Comparison of ENCODE assay signal across 6 mouse cellular contexts in genomic region chr7:139434931-139435330, GRCm38 (mm10). TPM values are rescaled to one million over a fixed set of nuclear protein-coding genes. Genes with fewer than 3 reads are reported as not detected.
DNase-seq lines count a peak whose midpoint lies in the region; ATAC-seq and TF ChIP-seq lines count a peak whose summit lies in the region.
"Not testable (repeated sequence)": the region's sequence is repeated elsewhere in the genome, so short reads cannot be mapped to it uniquely, and the experiment has no call there.

No protein-coding gene starts in this region.

- peaks cover 31% of the 10 kb centered on the region for H3K4me1 ChIP-seq in brown adipose tissue, adult 24 weeks (ENCODE audit: control insufficient read depth, insufficient read depth, insufficient read length, low read length)
- peaks cover 35% of the 10 kb centered on the region for H3K4me1 ChIP-seq in heart, adult 2 months (ENCODE audit: control insufficient read depth, insufficient read depth, low read length)
- peaks cover 45% of the 10 kb centered on the region for H3K4me1 ChIP-seq in heart, embryonic 16.5 days (ENCODE audit: control insufficient read depth, insufficient read depth, low read length)
- H3K4me1 ChIP-seq in kidney, postnatal 0 days (replicated peaks; ENCODE audit: insufficient read depth, low read length): peaks cover 18% of the 10 kb centered on the region
- H3K4me1 ChIP-seq in lung, postnatal 0 days (ENCODE audit: insufficient read depth, low read depth, low read length): peaks cover 32% of the 10 kb centered on the region; the same call in 1 of the 2 replicates

- H3K27me3 ChIP-seq in heart, adult 2 months (ENCODE audit: control insufficient read depth, insufficient read depth, low read length); heart, embryonic 16.5 days (ENCODE audit: control insufficient read depth, insufficient read depth, low read length); kidney, postnatal 0 days (ENCODE audit: insufficient read depth, low read length); lung, postnatal 0 days (replicated peaks; ENCODE audit: insufficient read depth, low read length): not testable (repeated sequence)

- H3K9ac ChIP-seq in heart, adult 2 months (ENCODE audit: low read depth, low read length): peak overlapping the region; percentile 1; the same call in 1 of the 2 replicates
- not testable (repeated sequence) for H3K9ac ChIP-seq in heart, embryonic 16.5 days (ENCODE audit: low read length); kidney, postnatal 0 days (ENCODE audit: low read depth, low read length); lung, postnatal 0 days (replicated peaks; ENCODE audit: low read depth)

- WGBS in heart, adult 2 months: 68% methylated on average over 2 of the region's 2 CpGs
- 81% methylated on average over 2 of the region's 2 CpGs for WGBS in heart, embryonic 16.5 days
- 42% methylated on average over 2 of the region's 2 CpGs for WGBS in kidney, postnatal 0 days
- 74% methylated on average over 2 of the region's 2 CpGs for WGBS in lung, postnatal 0 days

- H3K9me3 ChIP-seq in heart, embryonic 16.5 days (replicated peaks; ENCODE audit: control insufficient read depth, low read length); kidney, postnatal 0 days (replicated peaks; ENCODE audit: low read length); lung, postnatal 0 days (ENCODE audit: low read length): not testable (repeated sequence)

- H3K27ac ChIP-seq in brown adipose tissue, adult 24 weeks (replicated peaks; ENCODE audit: low read depth, low read length): peak overlapping the region; percentile 91
- peak overlapping the region; percentile 90 for H3K27ac ChIP-seq in heart, adult 2 months
- peak overlapping the region; percentile 87 for H3K27ac ChIP-seq in heart, embryonic 16.5 days (ENCODE audit: low read length)
- 0 out of 2 replicates have a peak overlapping the region, but pooled peaks have one; percentile 21 for H3K27ac ChIP-seq in kidney, postnatal 0 days
- peak overlapping the region; percentile 71 for H3K27ac ChIP-seq in lung, postnatal 0 days (ENCODE audit: low read length)

- H3K4me2 ChIP-seq in heart, embryonic 16.5 days (ENCODE audit: low read depth, low read length); kidney, postnatal 0 days (ENCODE audit: low read length); lung, postnatal 0 days (replicated peaks; ENCODE audit: low read depth, low read length): not testable (repeated sequence)

- intact Hi-C loops in heart, adult 2 months (cut with DNase I): loop anchor here (1.0 to 5.0 kb wide), 3 partner anchors 37 to 126 kb away; no protein-coding TSS in a partner anchor

- H3K36me3 ChIP-seq in heart, adult 2 months (ENCODE audit: control insufficient read depth, insufficient read depth, low read length): peaks cover 11% of the 10 kb centered on the region
- H3K36me3 ChIP-seq in heart, embryonic 16.5 days (ENCODE audit: control insufficient read depth, insufficient read depth); kidney, postnatal 0 days (ENCODE audit: insufficient read depth, low read length); lung, postnatal 0 days (ENCODE audit: insufficient read depth, low read length): not testable (repeated sequence)

- H3K79me2 ChIP-seq in heart, adult 2 months (replicated peaks; ENCODE audit: control insufficient read depth, insufficient read depth, low read length): not testable (repeated sequence)

- H3K4me3 ChIP-seq in brown adipose tissue, adult 24 weeks (ENCODE audit: insufficient read depth, low read depth, low read length); heart, adult 2 months; heart, embryonic 16.5 days (ENCODE audit: low read length); kidney, postnatal 0 days (replicated peaks; ENCODE audit: low read depth, low read length); lung, postnatal 0 days (ENCODE audit: low read depth, low read length): not testable (repeated sequence)

- not testable (repeated sequence) for DNase-seq in heart, adult 2 months; kidney, postnatal 0 days (ENCODE audit: low spot score); lung, postnatal 0 days (ENCODE audit: low spot score)
- peak; percentile 10 for DNase-seq in urinary bladder, adult 2 months (ENCODE audit: low spot score)

- TF ChIP-seq CTCF in heart, adult 2 months (IDR thresholded peaks at IDR 0.05); kidney, postnatal 0 days (IDR thresholded peaks at IDR 0.05; ENCODE audit: low read depth); lung, postnatal 0 days (IDR thresholded peaks at IDR 0.05): not testable (repeated sequence)

- ATAC-seq in heart, embryonic 16.5 days (replicated peaks; ENCODE audit: extremely low read depth, insufficient read depth, low FRiP score); kidney, postnatal 0 days (replicated peaks; ENCODE audit: low FRiP score, low read depth); lung, postnatal 0 days: not testable (repeated sequence)

- TF ChIP-seq EP300 in heart, adult 2 months (IDR thresholded peaks at IDR 0.05; ENCODE audit: insufficient read depth, low read depth, low read length); lung, postnatal 0 days (IDR thresholded peaks at IDR 0.05): not testable (repeated sequence)

- not testable (repeated sequence) for TF ChIP-seq POLR2A in heart, adult 2 months (IDR thresholded peaks at IDR 0.05; ENCODE audit: insufficient read depth, low read depth, low read length)

RNA-seq across cellular contexts. Expression of gene Inpp5a, which starts 46.0 kb away (rescaled TPM):
- polyA plus RNA-seq in brown adipose tissue, adult 24 weeks (2012; ENCODE audit: insufficient read depth, insufficient read length, missing spikeins): 31.6 and 42.3 TPM in 2 replicates
- total RNA-seq in heart, adult 2 months (2021): 100 to 1,000 TPM; 280 to 306 TPM
- polyA plus RNA-seq in heart, adult 2 months (2012; rRNA removed): 134 and 195 TPM in 2 replicates
- 47.4 and 54.8 TPM in 2 replicates for polyA plus RNA-seq in heart, embryonic 16.5 days (2015; fragmentation: Nextera tagmentation; extraction: Ambion mirVana)
- polyA plus RNA-seq in kidney, postnatal 0 days (2015; fragmentation: Nextera tagmentation; extraction: Ambion mirVana): 21.0 and 24.3 TPM in 2 replicates
- 41.3 and 44.8 TPM in 2 replicates for polyA plus RNA-seq in lung, postnatal 0 days (2015; fragmentation: Nextera tagmentation; extraction: Ambion mirVana)
- 26.7 and 71.7 TPM in 2 replicates for polyA plus RNA-seq in urinary bladder, adult 2 months (2012; rRNA removed)

Comparison
In these comparisons a context has a peak if more than half of its experiments do, and no peak if none do; other contexts are left out.
1. H3K27ac ChIP-seq: peak in every context shown above with its lines; median percentile 91 in brown adipose tissue, adult 24 weeks; 90 in heart, adult 2 months; 87 in heart, embryonic 16.5 days; 71 in lung, postnatal 0 days; 21 in kidney, postnatal 0 days.